Mouse (Mus musculus): Measurements from ENCODE around the gene Zfp941. TPM values are rescaled to one million over a fixed set of nuclear protein-coding genes. Genes with fewer than 3 reads are reported as not detected.

Gene Zfp941
- polyA plus RNA-seq, 2 experiments, result 0.93 to 1.3 TPM

DNA sequence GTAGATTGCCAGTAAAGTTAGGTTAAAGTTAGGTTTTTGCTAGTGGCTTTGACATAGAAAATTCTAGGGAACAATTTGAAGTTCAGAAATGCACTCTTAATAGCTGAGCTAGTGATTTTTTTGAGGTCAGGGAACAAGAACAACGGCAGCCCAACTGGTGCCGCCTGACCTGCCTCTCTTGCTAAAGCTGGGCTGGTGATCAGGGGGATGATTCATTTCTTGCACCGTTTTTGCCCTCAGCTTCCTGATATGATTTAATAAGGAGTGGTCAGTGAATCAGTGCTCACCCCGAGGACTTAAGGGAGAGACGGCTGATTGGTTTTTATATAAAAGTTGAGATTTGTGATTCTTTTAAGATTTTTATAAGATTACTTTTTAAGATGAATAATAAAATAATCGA, 9.5 kb upstream of the Zfp941 start:
- no peaks in the 10 kb centered on the region for H3K4me1 ChIP-seq (ENCODE audit: control insufficient read depth, insufficient read depth, low read length)
- no peak overlapping the region for H3K9ac ChIP-seq (ENCODE audit: low read depth, low read length, severe bottlenecking)
- no peaks in the 10 kb centered on the region for H3K36me3 ChIP-seq (ENCODE audit: control insufficient read depth, insufficient read depth, low read length)
- H3K27me3 ChIP-seq (ENCODE audit: control insufficient read depth, insufficient read depth, low read length), result no peaks in the 10 kb centered on the region
- H3K4me2 ChIP-seq (replicated peaks; ENCODE audit: low read depth, low read length, severe bottlenecking), result no peak overlapping the region
- DNase-seq (ENCODE audit: low spot score), result no peak
- H3K9me3 ChIP-seq (ENCODE audit: control insufficient read depth, low read length), result no peaks in the 10 kb centered on the region
- WGBS, result 63% methylated on average over 6 of the region's 6 CpGs
- no peak overlapping the region for H3K27ac ChIP-seq (replicated peaks; ENCODE audit: low read depth, low read length)
- no peak overlapping the region for H3K4me3 ChIP-seq (replicated peaks; ENCODE audit: low read length)
- TF ChIP-seq POLR2A (IDR thresholded peaks at IDR 0.05; ENCODE audit: borderline replicate concordance, extremely low read depth, insufficient read depth, insufficient read length), result no peak
- no peak for ATAC-seq (ENCODE audit: low FRiP score, low read depth)

- Histone ChIP-seq H3K9me3 (ENCODE audit: control insufficient read depth, low read length) (no peaks in the 10 kb centered on the region), H3K4me3 (replicated peaks; ENCODE audit: low read length) (no peak overlapping the region), H3K9ac (ENCODE audit: low read depth, low read length, severe bottlenecking) (no peak overlapping the region), H3K27ac (replicated peaks; ENCODE audit: low read depth, low read length) (no peak overlapping the region), H3K36me3 (ENCODE audit: control insufficient read depth, insufficient read depth, low read length) (no peaks in the 10 kb centered on the region), H3K27me3 (ENCODE audit: control insufficient read depth, insufficient read depth, low read length) (no peaks in the 10 kb centered on the region), H3K4me2 (replicated peaks; ENCODE audit: low read depth, low read length, severe bottlenecking) (no peak overlapping the region), H3K4me1 (ENCODE audit: control insufficient read depth, insufficient read depth, low read length) (no peaks in the 10 kb centered on the region)
- no peak for TF ChIP-seq POLR2A (IDR thresholded peaks at IDR 0.05; ENCODE audit: borderline replicate concordance, extremely low read depth, insufficient read depth, insufficient read length)
- WGBS, result 34% methylated on average over 8 of the region's 8 CpGs
- no peak for ATAC-seq (ENCODE audit: low FRiP score, low read depth)
- peak; percentile 36 for DNase-seq (ENCODE audit: low spot score)
These were observed 6.3 kb upstream of the Zfp941 start for GRCm38 (mm10) chr7:140828171-140828881.

DNA sequence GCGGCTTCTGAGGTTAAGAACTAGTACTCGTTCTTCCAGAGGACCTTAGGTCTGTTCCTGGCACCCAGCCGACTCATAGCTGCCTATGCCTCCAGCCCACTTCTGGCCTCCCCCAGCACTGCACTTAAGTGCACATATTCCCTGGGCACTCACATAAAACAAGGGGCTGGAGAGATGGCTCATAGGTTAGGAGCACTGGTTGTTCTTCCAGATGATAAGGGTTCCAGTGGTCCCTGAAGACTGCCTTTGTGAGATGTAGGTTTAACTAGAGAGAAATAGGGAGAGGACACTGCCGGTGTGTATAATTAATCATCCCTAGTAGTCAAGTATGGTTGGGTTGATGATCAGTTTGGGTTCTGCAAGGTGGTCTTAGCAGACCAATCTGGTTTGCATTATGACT, 753 bp upstream of the Zfp941 start:
- Histone ChIP-seq H3K4me1 (ENCODE audit: control insufficient read depth, insufficient read depth, low read length) (no peaks in the 10 kb centered on the region), H3K4me2 (replicated peaks; ENCODE audit: low read depth, low read length, severe bottlenecking) (no peak overlapping the region), H3K4me3 (replicated peaks; ENCODE audit: low read length) (no peak overlapping the region), H3K36me3 (ENCODE audit: control insufficient read depth, insufficient read depth, low read length) (no peaks in the 10 kb centered on the region), H3K27me3 (ENCODE audit: control insufficient read depth, insufficient read depth, low read length) (no peaks in the 10 kb centered on the region), H3K9ac (ENCODE audit: low read depth, low read length, severe bottlenecking) (no peak overlapping the region), H3K9me3 (ENCODE audit: control insufficient read depth, low read length) (no peaks in the 10 kb centered on the region), H3K27ac (replicated peaks; ENCODE audit: low read depth, low read length) (no peak overlapping the region)
- TF ChIP-seq POLR2A (IDR thresholded peaks at IDR 0.05; ENCODE audit: borderline replicate concordance, extremely low read depth, insufficient read depth, insufficient read length), result no peak
- ATAC-seq (ENCODE audit: low FRiP score, low read depth), result no peak
- 89% methylated on average over 4 of the region's 4 CpGs for WGBS
- no peak for DNase-seq (ENCODE audit: low spot score)

DNA sequence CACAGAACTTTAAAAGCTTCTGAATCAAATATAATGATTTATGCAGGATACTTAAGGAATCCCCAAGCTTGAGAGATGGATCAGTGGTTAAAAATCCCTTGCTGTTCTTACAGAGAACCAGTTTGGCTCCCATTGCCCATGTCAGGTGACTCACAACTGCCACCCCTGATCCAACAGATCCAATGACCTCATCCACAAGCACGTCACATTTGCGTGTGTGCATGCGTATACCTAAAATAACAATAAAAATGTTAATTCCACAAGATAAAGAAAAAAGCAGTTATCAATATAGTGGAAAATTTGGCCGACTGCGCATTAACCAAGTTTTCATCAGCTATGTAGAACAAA, 699 bp downstream of the Zfp941 start:
- Histone ChIP-seq H3K4me3 (replicated peaks; ENCODE audit: low read length) (peak overlapping the region; percentile 45), H3K36me3 (ENCODE audit: control insufficient read depth, insufficient read depth, low read length) (0 out of 2 replicates have a peak, but pooled peaks cover 2% of the 10 kb centered on the region), H3K27ac (replicated peaks; ENCODE audit: low read depth, low read length) (no peak overlapping the region), H3K4me2 (replicated peaks; ENCODE audit: low read depth, low read length, severe bottlenecking) (peak overlapping the region; percentile 65), H3K27me3 (ENCODE audit: control insufficient read depth, insufficient read depth, low read length) (no peaks in the 10 kb centered on the region), H3K4me1 (ENCODE audit: control insufficient read depth, insufficient read depth, low read length) (no peaks in the 10 kb centered on the region), H3K9me3 (ENCODE audit: control insufficient read depth, low read length) (no peaks in the 10 kb centered on the region), H3K9ac (ENCODE audit: low read depth, low read length, severe bottlenecking) (peak overlapping the region; percentile 57)
- no peak for DNase-seq (ENCODE audit: low spot score)
- 47% methylated on average over 5 of the region's 5 CpGs for WGBS
- no peak for ATAC-seq (ENCODE audit: low FRiP score, low read depth)
- no peak for TF ChIP-seq POLR2A (IDR thresholded peaks at IDR 0.05; ENCODE audit: borderline replicate concordance, extremely low read depth, insufficient read depth, insufficient read length)

DNA sequence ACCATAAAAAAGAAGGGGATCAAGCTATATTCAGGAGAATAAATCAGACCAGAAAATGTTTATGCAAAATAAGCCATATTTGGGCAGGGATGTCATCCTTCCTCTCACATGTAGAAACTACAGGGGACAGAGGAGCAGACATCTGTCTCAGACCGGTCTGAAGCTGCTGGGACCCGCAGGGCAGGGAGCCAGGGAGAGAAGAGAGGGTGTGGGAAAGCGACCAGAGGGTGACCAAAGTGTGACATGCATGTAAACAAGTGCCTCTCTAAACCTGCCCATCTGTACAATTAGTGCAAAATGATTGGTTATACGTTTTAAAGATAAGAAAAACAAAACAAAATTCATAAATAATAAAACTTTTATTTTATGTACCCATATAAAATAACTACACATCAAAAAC, 1.8 kb downstream of the Zfp941 start:
- no peaks in the 10 kb centered on the region for H3K27me3 ChIP-seq (ENCODE audit: control insufficient read depth, insufficient read depth, low read length)
- H3K9ac ChIP-seq (ENCODE audit: low read depth, low read length, severe bottlenecking), result no peak overlapping the region
- no peak for TF ChIP-seq POLR2A (IDR thresholded peaks at IDR 0.05; ENCODE audit: borderline replicate concordance, extremely low read depth, insufficient read depth, insufficient read length)
- 69% methylated on average over 4 of the region's 4 CpGs for WGBS
- H3K36me3 ChIP-seq (ENCODE audit: control insufficient read depth, insufficient read depth, low read length), result 0 out of 2 replicates have a peak, but pooled peaks cover 2% of the 10 kb centered on the region
- no peak overlapping the region for H3K27ac ChIP-seq (replicated peaks; ENCODE audit: low read depth, low read length)
- H3K9me3 ChIP-seq (ENCODE audit: control insufficient read depth, low read length), result no peaks in the 10 kb centered on the region
- no peak overlapping the region for H3K4me2 ChIP-seq (replicated peaks; ENCODE audit: low read depth, low read length, severe bottlenecking)
- no peaks in the 10 kb centered on the region for H3K4me1 ChIP-seq (ENCODE audit: control insufficient read depth, insufficient read depth, low read length)
- H3K4me3 ChIP-seq (replicated peaks; ENCODE audit: low read length), result no peak overlapping the region
- no peak for ATAC-seq (ENCODE audit: low FRiP score, low read depth)
- DNase-seq (ENCODE audit: low spot score), result no peak

Data from limb, embryonic 14.5 days (tissue).